Mouse (Mus musculus): Measurements from ENCODE around the gene Pdgfra.

Pdgfra gene

GRCm38 (mm10) chr5:75154621-75155235 is 2.6 kb downstream of the Pdgfra start:
- in situ Hi-C loops (cut with MseI, MboI): loop anchor here in 1 of 2 experiments (10.0 to 25.0 kb wide), 2 partner anchors 190 to 717 kb away; no protein-coding TSS in a partner anchor

- in situ Hi-C loops (cut with MseI, MboI): loop anchor here in 1 of 2 experiments (10.0 to 25.0 kb wide), 2 partner anchors 190 to 718 kb away; no protein-coding TSS in a partner anchor
Observed at GRCm38 (mm10) chr5:75155281-75155680, 3.2 kb downstream of the Pdgfra start.

- in situ Hi-C loops (cut with MseI, MboI): loop anchor here in 1 of 2 experiments (10.0 to 25.0 kb wide), 2 partner anchors 191 to 719 kb away; no protein-coding TSS in a partner anchor
Observed at GRCm38 (mm10) chr5:75155741-75156553, 3.9 kb downstream of the Pdgfra start.

- in situ Hi-C loops (cut with MseI, MboI): loop anchor here in 1 of 2 experiments (10.0 to 25.0 kb wide), 2 partner anchors 192 to 719 kb away; no protein-coding TSS in a partner anchor
Observed at GRCm38 (mm10) chr5:75156554-75157036, 4.5 kb downstream of the Pdgfra start.

- in situ Hi-C loops (cut with MseI, MboI): loop anchor here in 1 of 2 experiments (10.0 to 25.0 kb wide), 2 partner anchors 192 to 720 kb away; no protein-coding TSS in a partner anchor
Observed at GRCm38 (mm10) chr5:75157038-75157437, 4.9 kb downstream of the Pdgfra start.

- in situ Hi-C loops (cut with MseI, MboI): loop anchor here in 1 of 2 experiments (25.0 kb wide), 1 partner anchor 723 kb away; no protein-coding TSS in a partner anchor
Observed at GRCm38 (mm10) chr5:75160530-75161170, 8.6 kb downstream of the Pdgfra start.

- in situ Hi-C loops (cut with MseI, MboI): loop anchor here in 1 of 2 experiments (25.0 kb wide), 1 partner anchor 724 kb away; no protein-coding TSS in a partner anchor
Observed at GRCm38 (mm10) chr5:75161586-75161985, 9.5 kb downstream of the Pdgfra start.

GRCm38 (mm10) chr5:75163289-75163951 is 11.3 kb downstream of the Pdgfra start:
- in situ Hi-C loops (cut with MseI, MboI): loop anchor here in 1 of 2 experiments (25.0 kb wide), 1 partner anchor 726 kb away; no protein-coding TSS in a partner anchor

- in situ Hi-C loops (cut with MseI, MboI): loop anchor here in 1 of 2 experiments (25.0 kb wide), 1 partner anchor 727 kb away; no protein-coding TSS in a partner anchor
Observed at GRCm38 (mm10) chr5:75164688-75165087, 12.6 kb downstream of the Pdgfra start.

GRCm38 (mm10) chr5:75169837-75170236 is 17.7 kb downstream of the Pdgfra start:
- in situ Hi-C loops (cut with MseI, MboI): loop anchor here in 1 of 2 experiments (25.0 kb wide), 1 partner anchor 733 kb away; no protein-coding TSS in a partner anchor

- in situ Hi-C loops (cut with MseI, MboI): loop anchor here in 1 of 2 experiments (25.0 kb wide), 1 partner anchor 735 kb away; no protein-coding TSS in a partner anchor
Observed at GRCm38 (mm10) chr5:75171859-75172258, 19.8 kb downstream of the Pdgfra start.

GRCm38 (mm10) chr5:75179249-75179648 is 27.2 kb downstream of the Pdgfra start:
- in situ Hi-C loops (cut with MseI, MboI): no loop called here

GRCm38 (mm10) chr5:75179726-75180290 is 27.7 kb downstream of the Pdgfra start:
- in situ Hi-C loops (cut with MseI, MboI): no loop called here

GRCm38 (mm10) chr5:75183653-75184052 is 31.6 kb downstream of the Pdgfra start:
- in situ Hi-C loops (cut with MseI, MboI): no loop called here

- in situ Hi-C loops (cut with MseI, MboI): no loop called here
Observed at GRCm38 (mm10) chr5:75184112-75184511, 32.0 kb downstream of the Pdgfra start.

- in situ Hi-C loops (cut with MseI, MboI): no loop called here
Observed at GRCm38 (mm10) chr5:75184693-75185235, 32.7 kb downstream of the Pdgfra start.

- in situ Hi-C loops (cut with MseI, MboI): no loop called here
Observed at GRCm38 (mm10) chr5:75185584-75185983, 33.5 kb downstream of the Pdgfra start.

- in situ Hi-C loops (cut with MseI, MboI): no loop called here
Observed at GRCm38 (mm10) chr5:75189319-75189987, 37.4 kb downstream of the Pdgfra start.

- in situ Hi-C loops (cut with MseI, MboI): no loop called here
Observed at GRCm38 (mm10) chr5:75193107-75193506, 41.0 kb downstream of the Pdgfra start.

All from mouse trophoblast stem cell (cell line).